Mouse (Mus musculus) stomach, postnatal 0 days (tissue): ENCODE data around the gene Gm49396. TPM values are rescaled to one million over a fixed set of nuclear protein-coding genes. Genes with fewer than 3 reads are reported as not detected.

ENCODE experiments used
- ATAC-seq: fragments of 200-750 bp; cut with Nextera tagmentation; 2 replicates; pipeline ENCODE4 v1.8.0; 2017; ENCODE audit not compliant: low FRiP score, low TSS enrichment
- DNase-seq: peaks from one replicate; pipeline ENCODE4 v3.0.0-alpha.2; 2016; ENCODE audit warnings: low spot score
- H3K27ac ChIP-seq: fragments of 300-500 bp; sonication (generic); replicated peaks from 2 replicates; pipeline ENCODE4 v1.5.1; 2014; ENCODE audit warnings: mild to moderate bottlenecking, control low read depth
- H3K27me3 ChIP-seq: fragments of 300-500 bp; sonication (generic); 2 replicates; pipeline ENCODE4 v1.6.1; 2014; ENCODE audit warnings: low read length; ENCODE audit not compliant: control insufficient read depth, insufficient read depth
- H3K36me3 ChIP-seq: fragments of 300-500 bp; sonication (generic); 2 replicates; pipeline ENCODE4 v1.6.1; 2014; ENCODE audit warnings: low read length, mixed read lengths; ENCODE audit not compliant: control insufficient read depth, insufficient read depth
- H3K4me1 ChIP-seq: fragments of 300-500 bp; sonication (generic); replicated peaks from 2 replicates; pipeline ENCODE4 v1.6.1; 2014; ENCODE audit warnings: antibody characterized with exemption; ENCODE audit not compliant: control insufficient read depth, insufficient read depth
- H3K4me2 ChIP-seq: fragments of 300-500 bp; sonication (generic); replicated peaks from 2 replicates; pipeline ENCODE4 v1.6.1; 2014; ENCODE audit warnings: low read depth, mild to moderate bottlenecking, control low read depth, moderate library complexity
- H3K4me3 ChIP-seq: fragments of 300-500 bp; sonication (generic); 2 replicates; pipeline ENCODE4 v1.5.1; 2014; ENCODE audit warnings: low read depth, low read length, control low read depth
- H3K9ac ChIP-seq: fragments of 300-500 bp; sonication (generic); 2 replicates; pipeline ENCODE4 v1.6.1; 2014; ENCODE audit warnings: mild to moderate bottlenecking, low read length, control low read depth, mixed read lengths
- H3K9me3 ChIP-seq: fragments of 300-500 bp; sonication (generic); 2 replicates; pipeline ENCODE4 v1.6.1; 2016; ENCODE audit warnings: low read length; ENCODE audit not compliant: control insufficient read depth
- CTCF ChIP-seq: IDR thresholded peaks from 2 replicates; pipeline ENCODE4 v1.5.1; 2016; ENCODE audit warnings: antibody characterized with exemption, low read depth, mild to moderate bottlenecking, moderate library complexity
- EP300 ChIP-seq: optimal IDR thresholded peaks from 2 replicates; pipeline ENCODE3; 2016; ENCODE audit warnings: antibody characterized with exemption
- WGBS: fragments of 180-500 bp; shearing (Covaris S2); extraction: QIAGEN DNeasy Blood & Tissue Kit; methylation state at CpG from one replicate; pipeline ENCODE4 v1.1.7; 2014; 5-methylcytosine and 5-hydroxymethylcytosine counted together
- polyA plus RNA-seq: library from polyadenylated mRNA; unstranded; fragments of >200 nt; fragmentation: Nextera tagmentation; extraction: Ambion mirVana; gene quantifications from 2 replicates; pipeline ENCODE4 v1.2.1, GENCODE M21; 2015

The Gm49396 gene
- polyA plus RNA-seq, 1 experiment from 2014 or later, result 2.5 TPM

- no peaks in the 10 kb centered on the region for H3K9me3 ChIP-seq
- H3K36me3 ChIP-seq, result peaks cover 3% of the 10 kb centered on the region
- H3K4me1 ChIP-seq, result 0 out of 2 replicates have a peak, but pooled peaks cover 2% of the 10 kb centered on the region
- H3K27me3 ChIP-seq, result no peaks in the 10 kb centered on the region
- DNase-seq, result no peak
- no peak overlapping the region for H3K4me3 ChIP-seq
- H3K27ac ChIP-seq, result no peak overlapping the region
- ATAC-seq, result no peak
- WGBS, result 95% methylated on average over 2 of the region's 2 CpGs
- TF ChIP-seq EP300, result no peak
- no peak for TF ChIP-seq CTCF
- H3K9ac ChIP-seq, result no peak overlapping the region
- no peak overlapping the region for H3K4me2 ChIP-seq
These were observed 13.3 kb upstream of the Gm49396 start for GRCm38 (mm10) chr7:30549880-30550279.

GRCm38 (mm10) chr7:30550603-30551002, 12.5 kb upstream of the Gm49396 start:
- 0 out of 2 replicates have a peak, but pooled peaks cover 2% of the 10 kb centered on the region for H3K4me1 ChIP-seq
- H3K4me3 ChIP-seq, result no peak overlapping the region
- DNase-seq, result no peak
- H3K9me3 ChIP-seq, result no peaks in the 10 kb centered on the region
- no peak overlapping the region for H3K9ac ChIP-seq
- no peak overlapping the region for H3K27ac ChIP-seq
- WGBS, result 100% methylated on average over 1 of the region's 1 CpGs
- no peak for TF ChIP-seq EP300
- no peak for TF ChIP-seq CTCF
- H3K27me3 ChIP-seq, result no peaks in the 10 kb centered on the region
- no peak overlapping the region for H3K4me2 ChIP-seq
- no peak for ATAC-seq
- peaks cover 10% of the 10 kb centered on the region for H3K36me3 ChIP-seq

GRCm38 (mm10) chr7:30551445-30552101, 11.6 kb upstream of the Gm49396 start:
- Histone ChIP-seq H3K9ac (peak overlapping the region; percentile 68), H3K36me3 (peaks cover 13% of the 10 kb centered on the region), H3K4me1 (0 out of 2 replicates have a peak, but pooled peaks cover 2% of the 10 kb centered on the region), H3K9me3 (no peaks in the 10 kb centered on the region), H3K27ac (peak overlapping the region; percentile 97), H3K4me3 (peak overlapping the region; percentile 72), H3K27me3 (no peaks in the 10 kb centered on the region), H3K4me2 (peak overlapping the region; percentile 51)
- TF ChIP-seq EP300 (no peak), CTCF (peak; percentile 68)
- 3% methylated on average over 10 of the region's 10 CpGs for WGBS
- DNase-seq (no peak), ATAC-seq (peak; percentile 71)

GRCm38 (mm10) chr7:30552102-30553020, 10.8 kb upstream of the Gm49396 start, which contains the start of the genes Hspb6 and Proser3:
Gene Hspb6, plus strand, starts transcription at chr7:30552178.
Gene Proser3, minus strand, starts transcription at chr7:30552299.
- peak within 1 kb of the TSS; percentile 97 for H3K27ac ChIP-seq
- H3K9me3 ChIP-seq, result no peaks in the 10 kb centered on the region
- H3K36me3 ChIP-seq, result peaks cover 15% of the 10 kb centered on the region
- peak within 1 kb of the TSS; percentile 94 for H3K4me2 ChIP-seq
- DNase-seq (peak; percentile 97), ATAC-seq (peak; percentile 95)
- under 1% methylated on average over 44 of the region's 44 CpGs for WGBS
- TF ChIP-seq EP300 (no peak), CTCF (peak; percentile 32)
- 0 out of 2 replicates have a peak, but pooled peaks cover 2% of the 10 kb centered on the region for H3K4me1 ChIP-seq
- no peaks in the 10 kb centered on the region for H3K27me3 ChIP-seq
- H3K4me3 ChIP-seq, result peak within 1 kb of the TSS; percentile 72
- peak within 1 kb of the TSS; percentile 81 for H3K9ac ChIP-seq

GRCm38 (mm10) chr7:30553021-30553589, 10.0 kb upstream of the Gm49396 start:
- no peak for TF ChIP-seq EP300
- peak overlapping the region; percentile 94 for H3K4me2 ChIP-seq
- no peaks in the 10 kb centered on the region for H3K9me3 ChIP-seq
- DNase-seq (peak; percentile 61), ATAC-seq (peak; percentile 21; the same call in 1 of the 2 replicates)
- H3K36me3 ChIP-seq, result peaks cover 15% of the 10 kb centered on the region
- under 1% methylated on average over 23 of the region's 23 CpGs for WGBS
- 0 out of 2 replicates have a peak, but pooled peaks cover 2% of the 10 kb centered on the region for H3K4me1 ChIP-seq
- H3K4me3 ChIP-seq, result peak overlapping the region; percentile 72
- peak overlapping the region; percentile 81 for H3K9ac ChIP-seq
- no peaks in the 10 kb centered on the region for H3K27me3 ChIP-seq
- H3K27ac ChIP-seq, result peak overlapping the region; percentile 97
